Mouse (Mus musculus): ENCODE measurements around the gene Plcd4. TPM values are rescaled to one million over a fixed set of nuclear protein-coding genes. Genes with fewer than 3 reads are reported as not detected.
A peak's percentile ranks its signal among the peaks of the same experiment; 100 is the strongest.
"Not testable (repeated sequence)": the region's sequence is repeated elsewhere in the genome, so short reads cannot be mapped to it uniquely, and the experiment has no call there.

Gene Plcd4
- not detected for total RNA-seq (2021)
- long read RNA-seq, experiment 1 = 0 reads
- long read RNA-seq, experiment 2 = 0 reads

- intact Hi-C loops (cut with DNase I) = no loop called here
- DNase-seq = no peak
These were observed at the start of gene Plcd4 for GRCm38 (mm10) chr1:74542451-74542961. Gene Plcd4 (plus strand): TSS chr1:74542888.

- intact Hi-C loops (cut with DNase I) = no loop called here
- DNase-seq = no peak
These were observed 41.6 kb upstream of the Plcd4 start for GRCm38 (mm10) chr1:74501106-74501505.

- intact Hi-C loops (cut with DNase I) = no loop called here
- DNase-seq = no peak
These were observed 37.3 kb upstream of the Plcd4 start for GRCm38 (mm10) chr1:74505393-74505720.

- peak; percentile 100 for DNase-seq
- intact Hi-C loops (cut with DNase I) = loop anchor here (2.0 kb wide), 1 partner anchor 83 kb away; the partner anchor contains the start of genes Bcs1l and Zfp142
These were observed 36.8 kb upstream of the Plcd4 start, which contains the start of gene Cnot9 for GRCm38 (mm10) chr1:74505721-74506464. Gene Cnot9 (plus strand): TSS chr1:74506058.

GRCm38 (mm10) chr1:74506471-74506881 is 36.2 kb upstream of the Plcd4 start:
- intact Hi-C loops (cut with DNase I) = loop anchor here (2.0 kb wide), 1 partner anchor 82 kb away; the partner anchor contains the start of genes Bcs1l and Zfp142
- DNase-seq = peak; percentile 55 to 67

- DNase-seq = no peak
- intact Hi-C loops (cut with DNase I) = loop anchor here (2.0 kb wide), 1 partner anchor 81 kb away; the partner anchor contains the start of genes Bcs1l and Zfp142
These were observed 34.9 kb upstream of the Plcd4 start for GRCm38 (mm10) chr1:74507780-74508179.

GRCm38 (mm10) chr1:74511306-74511705 is 31.4 kb upstream of the Plcd4 start:
- no peak for DNase-seq
- intact Hi-C loops (cut with DNase I) = no loop called here

- DNase-seq; intact Hi-C loops (cut with DNase I): not testable (repeated sequence)
These were observed 29.7 kb upstream of the Plcd4 start for GRCm38 (mm10) chr1:74512999-74513398.

- DNase-seq = no peak
- intact Hi-C loops (cut with DNase I) = no loop called here
These were observed 22.8 kb upstream of the Plcd4 start for GRCm38 (mm10) chr1:74519875-74520274.

- intact Hi-C loops (cut with DNase I) = no loop called here
- DNase-seq = no peak
These were observed 17.9 kb upstream of the Plcd4 start for GRCm38 (mm10) chr1:74524746-74525145.

GRCm38 (mm10) chr1:74528589-74528988 is 14.1 kb upstream of the Plcd4 start:
- DNase-seq = no peak
- intact Hi-C loops (cut with DNase I) = no loop called here

GRCm38 (mm10) chr1:74538650-74539049 is 4.0 kb upstream of the Plcd4 start:
- intact Hi-C loops (cut with DNase I) = no loop called here
- peak in 1 of 2 experiments; percentile 6 for DNase-seq

GRCm38 (mm10) chr1:74544184-74544583 is 1.5 kb downstream of the Plcd4 start, which contains the start of gene Usp37:
Gene Usp37 (minus strand): TSS chr1:74544284.
- intact Hi-C loops (cut with DNase I) = no loop called here

GRCm38 (mm10) chr1:74559061-74559460 is 16.4 kb downstream of the Plcd4 start:
- intact Hi-C loops (cut with DNase I) = no loop called here
- DNase-seq = no peak

More at GRCm38 (mm10) chr1:74544184-74544583, 1.5 kb downstream of the Plcd4 start, which contains the start of gene Usp37:
- no peak for DNase-seq

- DNase-seq = no peak
- intact Hi-C loops (cut with DNase I) = no loop called here
These were observed 23.1 kb downstream of the Plcd4 start for GRCm38 (mm10) chr1:74565834-74566233.

- no peak for DNase-seq
- intact Hi-C loops (cut with DNase I) = no loop called here
These were observed 27.3 kb downstream of the Plcd4 start for GRCm38 (mm10) chr1:74569739-74570719.

GRCm38 (mm10) chr1:74582621-74583020 is 39.9 kb downstream of the Plcd4 start:
- intact Hi-C loops (cut with DNase I) = no loop called here
- no peak for DNase-seq

GRCm38 (mm10) chr1:74584616-74585398 is 42.1 kb downstream of the Plcd4 start:
- intact Hi-C loops (cut with DNase I) = no loop called here

GRCm38 (mm10) chr1:74587233-74587772 is 44.6 kb downstream of the Plcd4 start:
- intact Hi-C loops (cut with DNase I) = no loop called here
- peak in 1 of 2 experiments; percentile 49 for DNase-seq

More at GRCm38 (mm10) chr1:74584616-74585398, 42.1 kb downstream of the Plcd4 start:
- peak; percentile 12 to 38 for DNase-seq

Data from heart, postnatal 14 days (tissue).